Mouse (Mus musculus) lung, embryonic 14.5 days (tissue): ENCODE measurements around the gene Tmem262. TPM values are rescaled to one million over a fixed set of nuclear protein-coding genes. Genes with fewer than 3 reads are reported as not detected.

Source experiments
- ATAC-seq: fragments of 200-750 bp; cut with Nextera tagmentation; 2 replicates; pipeline ENCODE4 v1.8.0; 2017; ENCODE audit warnings: mild to moderate bottlenecking, moderate TSS enrichment, moderate library complexity; ENCODE audit not compliant: insufficient read depth
- DNase-seq: peaks from one replicate; pipeline ENCODE4 v3.0.0-alpha.2; 2015
- H3K27ac ChIP-seq: fragments of 300-500 bp; sonication (generic); 2 replicates; pipeline ENCODE4 v1.5.1; 2014; ENCODE audit warnings: low read depth, mild to moderate bottlenecking, moderate library complexity
- H3K27me3 ChIP-seq: fragments of 300-500 bp; sonication (generic); 2 replicates; pipeline ENCODE4 v1.6.1; 2014; ENCODE audit warnings: low read length, control low read depth; ENCODE audit not compliant: insufficient read depth
- H3K36me3 ChIP-seq: fragments of 300-500 bp; sonication (generic); 2 replicates; pipeline ENCODE4 v1.6.1; 2014; ENCODE audit warnings: control low read depth; ENCODE audit not compliant: insufficient read depth
- H3K4me1 ChIP-seq: fragments of 300-500 bp; sonication (generic); 2 replicates; pipeline ENCODE4 v1.6.1; 2014; ENCODE audit warnings: antibody characterized with exemption, control low read depth; ENCODE audit not compliant: insufficient read depth
- H3K4me2 ChIP-seq: fragments of 300-500 bp; sonication (generic); 2 replicates; pipeline ENCODE4 v1.6.1; 2014; ENCODE audit warnings: mild to moderate bottlenecking
- H3K4me3 ChIP-seq: fragments of 300-500 bp; sonication (generic); 2 replicates; pipeline ENCODE4 v1.5.1; 2014; ENCODE audit warnings: low read depth, low read length
- H3K9ac ChIP-seq: fragments of 300-500 bp; sonication (generic); 2 replicates; pipeline ENCODE4 v1.6.1; 2014
- H3K9me3 ChIP-seq: fragments of 300-500 bp; sonication (generic); 2 replicates; pipeline ENCODE4 v1.6.1; 2016; ENCODE audit warnings: low read depth, low read length, control low read depth
- CTCF ChIP-seq: IDR thresholded peaks from 2 replicates; pipeline ENCODE4 v1.5.1; 2016; ENCODE audit warnings: antibody characterized with exemption, low read depth
- WGBS: fragments of 180-500 bp; shearing (Covaris S2); extraction: QIAGEN DNeasy Blood & Tissue Kit; methylation state at CpG from one replicate; pipeline ENCODE4 v1.1.7; 2014; 5-methylcytosine and 5-hydroxymethylcytosine counted together
- polyA plus RNA-seq: library from polyadenylated mRNA; unstranded; fragments of >200 nt; fragmentation: Nextera tagmentation; extraction: Ambion mirVana; gene quantifications from 2 replicates; pipeline ENCODE4 v1.2.1, GENCODE M21; 2014

The Tmem262 gene
- polyA plus RNA-seq, 1 experiment from 2014 or later = not detected

DNA sequence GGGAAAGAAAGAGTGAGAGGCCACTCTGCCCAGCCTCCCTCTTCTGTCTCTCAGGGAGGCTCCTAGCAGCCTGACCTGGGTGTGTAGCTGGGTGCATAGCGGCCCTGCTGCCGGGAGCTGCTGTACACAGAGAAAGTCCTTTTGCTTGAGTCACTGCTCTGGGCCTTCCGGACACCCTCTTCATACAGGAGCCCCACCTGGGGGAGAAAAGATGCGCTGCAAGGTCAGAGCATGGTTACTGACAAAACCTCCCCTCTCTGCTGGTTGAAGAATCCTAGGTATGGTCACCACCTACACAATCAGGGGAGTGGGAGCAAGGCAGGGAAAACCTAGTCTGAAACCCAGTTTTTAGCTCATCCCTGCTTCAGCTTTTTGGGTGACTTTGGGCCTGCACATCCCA, 10.9 kb upstream of the Tmem262 start:
- Histone ChIP-seq H3K4me3 (no peak overlapping the region), H3K36me3 (peaks cover 44% of the 10 kb centered on the region), H3K27me3 (no peaks in the 10 kb centered on the region), H3K27ac (no peak overlapping the region), H3K9ac (no peak overlapping the region), H3K9me3 (no peaks in the 10 kb centered on the region), H3K4me1 (peaks cover 7% of the 10 kb centered on the region; the same call in 1 of the 2 replicates), H3K4me2 (no peak overlapping the region)
- 73% methylated on average over 4 of the region's 4 CpGs for WGBS
- DNase-seq (no peak), ATAC-seq (no peak)
- no peak for TF ChIP-seq CTCF

DNA sequence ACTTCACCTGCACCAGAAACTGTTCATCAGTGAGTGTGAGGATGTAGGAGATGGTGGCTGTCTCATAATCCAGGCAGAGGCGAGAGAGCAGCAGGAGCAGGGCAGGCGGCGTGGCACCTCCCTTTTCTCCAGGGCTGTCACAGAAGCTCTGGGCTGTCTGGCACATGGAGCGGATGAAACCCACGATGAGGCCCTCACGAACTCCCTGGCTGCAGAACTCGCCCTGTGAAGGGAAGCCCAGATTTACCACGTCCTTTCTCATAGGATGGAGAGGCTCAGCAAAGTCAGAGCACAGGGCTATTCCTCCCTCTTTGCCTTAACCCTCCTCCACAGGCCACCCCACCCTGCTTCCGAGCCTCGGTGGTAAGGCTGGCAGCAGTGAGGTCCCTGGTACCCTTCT, 10.0 kb upstream of the Tmem262 start:
- Histone ChIP-seq H3K4me3 (no peak overlapping the region), H3K4me1 (peaks cover 7% of the 10 kb centered on the region; the same call in 1 of the 2 replicates), H3K27ac (no peak overlapping the region), H3K27me3 (no peaks in the 10 kb centered on the region), H3K9ac (no peak overlapping the region), H3K4me2 (no peak overlapping the region), H3K36me3 (peaks cover 50% of the 10 kb centered on the region), H3K9me3 (no peaks in the 10 kb centered on the region)
- no peak for TF ChIP-seq CTCF
- WGBS = 83% methylated on average over 10 of the region's 10 CpGs
- DNase-seq (no peak), ATAC-seq (no peak)

DNA sequence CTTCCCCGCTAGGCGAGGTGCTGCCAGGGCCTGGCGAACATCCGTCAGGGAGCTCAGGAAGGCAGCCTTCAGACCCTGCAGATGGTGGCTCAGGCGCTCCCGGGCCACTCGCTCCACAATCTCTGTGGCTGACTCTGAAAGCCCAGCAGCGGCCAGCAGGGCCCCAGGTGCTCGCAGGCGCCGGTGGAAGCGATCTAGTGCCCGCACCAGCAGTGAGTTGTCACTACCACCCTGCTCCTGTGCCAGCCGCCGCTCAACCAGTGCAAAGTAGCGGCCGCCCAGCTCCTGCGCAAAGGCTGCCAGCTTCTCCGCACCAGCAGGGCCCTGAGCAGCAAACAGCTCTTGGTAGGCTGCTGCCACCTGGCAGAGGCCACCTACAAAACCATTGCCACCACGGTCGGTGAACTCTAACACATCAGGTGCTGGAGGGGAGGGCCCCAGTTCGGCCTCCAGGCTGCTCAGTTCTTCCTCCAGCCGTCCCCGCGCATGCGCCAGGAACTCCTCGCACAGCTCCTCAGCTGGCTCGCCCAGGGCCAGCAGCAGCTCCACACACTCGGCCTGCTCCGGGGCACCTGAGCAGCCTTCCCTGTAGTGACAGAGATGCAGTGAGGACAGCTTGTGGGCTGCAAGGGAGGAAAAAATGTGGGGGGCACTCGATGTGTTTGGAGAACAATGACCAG, 9.1 kb upstream of the Tmem262 start:
- H3K36me3 ChIP-seq = peaks cover 58% of the 10 kb centered on the region
- H3K27me3 ChIP-seq = no peaks in the 10 kb centered on the region
- no peak for ATAC-seq
- H3K4me1 ChIP-seq = peaks cover 7% of the 10 kb centered on the region; the same call in 1 of the 2 replicates
- no peak overlapping the region for H3K4me2 ChIP-seq
- H3K9ac ChIP-seq = no peak overlapping the region
- no peak overlapping the region for H3K27ac ChIP-seq
- H3K9me3 ChIP-seq = no peaks in the 10 kb centered on the region
- WGBS = 86% methylated on average over 31 of the region's 31 CpGs
- no peak overlapping the region for H3K4me3 ChIP-seq
- DNase-seq = no peak
- no peak for TF ChIP-seq CTCF

DNA sequence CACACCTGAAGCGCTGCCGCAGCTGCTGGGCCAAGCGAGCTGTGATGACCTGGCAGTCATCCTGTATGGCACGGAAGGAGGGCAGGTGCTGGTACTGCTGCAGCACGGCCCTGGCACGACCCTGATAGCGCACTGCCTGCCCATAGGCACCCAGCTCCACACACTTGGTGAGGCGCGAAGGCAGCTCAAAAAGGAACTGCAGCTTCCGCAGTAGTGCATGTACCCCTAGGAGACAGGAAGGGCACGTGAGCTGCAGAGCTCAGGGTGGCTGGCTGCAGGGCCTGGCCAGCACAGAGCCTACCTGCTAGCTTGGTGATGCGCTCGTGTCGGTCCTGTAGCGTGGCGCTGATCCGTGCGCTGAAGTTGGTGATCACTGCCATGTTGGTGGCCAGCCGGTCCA, 8.6 kb upstream of the Tmem262 start:
- DNase-seq (no peak), ATAC-seq (no peak)
- Histone ChIP-seq H3K36me3 (peaks cover 58% of the 10 kb centered on the region), H3K9ac (no peak overlapping the region), H3K9me3 (no peaks in the 10 kb centered on the region), H3K4me1 (peaks cover 12% of the 10 kb centered on the region; the same call in 1 of the 2 replicates), H3K4me2 (no peak overlapping the region), H3K4me3 (no peak overlapping the region), H3K27me3 (no peaks in the 10 kb centered on the region), H3K27ac (no peak overlapping the region)
- no peak for TF ChIP-seq CTCF
- 91% methylated on average over 19 of the region's 19 CpGs for WGBS

DNA sequence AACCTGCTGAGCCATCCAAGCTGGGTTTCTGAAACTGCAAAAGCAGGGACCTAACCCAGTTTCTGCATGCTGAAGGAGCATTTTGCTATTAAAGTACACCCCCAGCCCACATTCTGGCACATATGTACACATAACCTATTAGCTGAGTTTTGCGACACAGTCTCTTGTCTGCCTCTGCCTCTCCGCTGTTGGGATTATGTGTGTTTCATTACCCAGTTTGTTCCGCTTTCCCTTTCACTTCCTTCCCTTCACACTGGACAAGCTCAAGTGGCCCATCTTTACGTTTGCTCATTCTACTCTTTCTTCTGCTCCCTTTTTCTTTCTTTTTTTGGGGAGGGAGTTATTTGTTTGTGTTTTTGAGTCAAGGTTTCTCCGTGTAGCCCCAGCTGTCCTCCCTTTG, 5.9 kb upstream of the Tmem262 start:
- H3K27ac ChIP-seq = no peak overlapping the region
- H3K4me2 ChIP-seq = no peak overlapping the region
- H3K27me3 ChIP-seq = no peaks in the 10 kb centered on the region
- DNase-seq (no peak), ATAC-seq (no peak)
- no peak for TF ChIP-seq CTCF
- H3K9ac ChIP-seq = no peak overlapping the region
- peaks cover 55% of the 10 kb centered on the region for H3K36me3 ChIP-seq
- WGBS = 82% methylated on average over 5 of the region's 5 CpGs
- H3K9me3 ChIP-seq = no peaks in the 10 kb centered on the region
- 0 out of 2 replicates have a peak, but pooled peaks cover 8% of the 10 kb centered on the region for H3K4me1 ChIP-seq
- H3K4me3 ChIP-seq = no peak overlapping the region

DNA sequence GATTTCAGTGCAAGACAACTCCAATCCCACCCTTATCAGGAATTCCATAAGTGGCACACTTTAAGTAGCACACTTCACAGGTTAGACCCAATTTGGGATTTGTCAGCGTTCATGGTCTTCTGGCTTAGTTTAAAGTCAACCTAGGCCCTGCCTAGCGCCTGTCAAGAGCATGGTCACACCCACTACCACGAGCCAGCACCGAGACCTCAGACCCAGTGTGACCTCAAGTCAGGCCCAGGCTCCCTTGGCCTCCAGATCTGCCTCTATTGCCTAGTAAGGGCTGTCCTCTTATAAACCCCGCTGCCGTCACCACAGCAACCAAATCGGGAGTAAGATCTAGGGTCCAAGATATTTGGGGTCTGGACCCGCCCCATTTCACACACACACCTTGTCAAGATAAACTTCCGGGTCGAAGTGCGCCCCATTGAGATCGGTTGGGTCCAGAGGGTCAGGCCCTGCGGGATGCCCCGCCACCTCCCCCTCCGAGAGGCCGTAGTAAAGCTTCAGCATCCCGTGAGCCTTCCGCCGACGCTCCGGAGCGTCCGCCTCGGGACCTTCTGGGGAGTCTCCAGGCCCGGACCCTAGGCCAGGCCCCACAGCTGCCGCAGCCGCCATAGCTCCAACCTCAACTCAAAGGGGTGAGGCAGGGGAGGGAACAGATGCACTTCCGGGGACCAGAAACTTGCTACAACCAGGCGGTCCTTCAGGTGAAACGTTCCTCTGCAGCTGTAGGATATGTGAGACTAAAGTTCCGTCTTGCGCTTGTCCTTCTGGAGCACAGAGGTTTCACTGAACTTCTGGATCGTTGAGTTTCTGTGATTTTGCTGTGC, 3.1 kb upstream of the Tmem262 start, which contains the start of gene Vps51:
Gene Vps51 (minus strand): TSS at position 668 of the 830 bp plus-strand sequence.
- Histone ChIP-seq H3K27ac (peak within 1 kb of the TSS; percentile 86), H3K4me1 (0 out of 2 replicates have a peak, but pooled peaks cover 8% of the 10 kb centered on the region), H3K9ac (peak within 1 kb of the TSS; percentile 75), H3K9me3 (no peaks in the 10 kb centered on the region), H3K27me3 (no peaks in the 10 kb centered on the region), H3K4me3 (peak within 1 kb of the TSS; percentile 79), H3K4me2 (peak within 1 kb of the TSS; percentile 93), H3K36me3 (peaks cover 48% of the 10 kb centered on the region)
- under 1% methylated on average over 33 of the region's 33 CpGs for WGBS
- DNase-seq (peak; percentile 95), ATAC-seq (peak; percentile 93)
- no peak for TF ChIP-seq CTCF

DNA sequence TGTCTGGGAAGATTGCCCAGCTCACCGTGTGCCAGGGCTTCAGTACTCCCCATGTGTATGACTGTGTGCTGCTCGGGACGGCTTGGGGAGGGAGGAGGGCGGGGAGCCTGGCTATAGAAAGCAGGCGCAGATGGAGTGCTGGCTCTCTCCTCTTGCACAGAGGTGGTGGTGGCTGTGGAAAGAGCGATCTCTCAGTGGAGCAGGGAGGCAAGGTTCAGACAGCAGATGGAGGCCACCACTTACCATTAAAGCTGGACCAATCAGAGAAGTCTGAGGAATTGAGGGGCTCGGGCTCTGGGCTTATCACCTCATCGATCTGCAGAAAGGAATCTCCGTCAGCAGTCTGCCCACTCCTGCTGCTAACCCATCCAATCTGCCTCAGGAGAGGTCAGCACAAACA, 2.3 kb downstream of the Tmem262 start, which contains the start of gene Gm28374:
Gene Gm28374 (minus strand): TSS at position 101 of the 400 bp plus-strand sequence.
- WGBS = 86% methylated on average over 9 of the region's 9 CpGs
- Histone ChIP-seq H3K9ac (no peak within 1 kb of the TSS), H3K4me2 (no peak within 1 kb of the TSS), H3K27ac (no peak within 1 kb of the TSS), H3K9me3 (no peaks in the 10 kb centered on the region), H3K4me3 (no peak within 1 kb of the TSS), H3K4me1 (peaks cover 3% of the 10 kb centered on the region), H3K27me3 (no peaks in the 10 kb centered on the region), H3K36me3 (peaks cover 40% of the 10 kb centered on the region)
- DNase-seq (no peak), ATAC-seq (no peak)
- no peak for TF ChIP-seq CTCF
